Mouse (Mus musculus): ENCODE measurements around the gene Ino80b.

DNA sequence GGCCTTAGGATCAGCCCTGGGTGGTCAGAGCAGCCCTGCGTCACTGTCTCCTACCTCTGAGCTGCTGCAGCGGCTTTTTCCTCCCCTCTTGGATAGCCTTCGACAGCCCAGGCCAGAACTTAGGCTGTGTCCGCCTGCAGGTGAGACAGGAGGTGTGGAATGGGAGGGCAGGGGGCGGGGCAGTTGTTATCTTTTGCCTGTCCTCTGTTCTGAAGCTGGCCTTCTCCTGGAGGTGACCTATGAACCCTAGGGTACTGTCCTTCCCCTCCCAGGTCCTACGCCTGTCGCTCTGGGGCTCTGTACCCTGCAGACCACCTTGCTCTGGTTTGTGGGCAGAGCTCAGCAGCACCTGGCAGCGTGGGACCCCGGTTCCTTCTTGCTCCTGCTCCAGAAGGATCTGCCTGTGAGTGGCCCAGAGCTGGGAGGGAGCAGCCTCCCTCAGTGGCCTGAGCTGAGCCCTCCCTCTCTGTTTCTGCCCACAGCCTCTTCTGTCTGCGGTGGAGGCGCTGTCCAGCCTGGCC is 22.0 kb downstream of the Ino80b start:
- TF ChIP-seq CHD2 (IDR thresholded peaks at IDR 0.05; ENCODE audit: low read depth, low read length) (no peak), MAFK (IDR thresholded peaks at IDR 0.05; ENCODE audit: insufficient read depth, low read depth, low read length) (no peak)

All from ES-E14 (cell line).